Mouse (Mus musculus) adrenal gland, adult 2 months (tissue): Measurements from ENCODE around the gene Evc. TPM values are rescaled to one million over a fixed set of nuclear protein-coding genes. Genes with fewer than 3 reads are reported as not detected.
A peak's percentile ranks its signal among the peaks of the same experiment; 100 is the strongest.

Source experiments
- DNase-seq: peaks from one replicate; pipeline ENCODE4 v3.0.0; 2021
- long read RNA-seq: library from polyadenylated mRNA; stranded (forward); transcript quantifications from one replicate; pipeline ENCODE4 v2.0.0, GENCODE M21; 2021
- polyA plus RNA-seq: library from polyadenylated mRNA; depleted of rRNA; stranded (reverse); fragments of >200 nt; gene quantifications from 2 replicates; pipeline ENCODE4 v1.2.3, GENCODE M21; 2012; rRNA removed
- total RNA-seq, 2 experiments: library from RNA; stranded (reverse); gene quantifications; 2 replicates each; pipeline ENCODE4 v1.2.3; 2021

Evc gene
- total RNA-seq = 10 to 100 TPM in 1 of 2 experiments, 1 to 10 TPM in 1; 9.9 to 16.6 TPM
- 9.3 and 11.8 TPM in 2 replicates for polyA plus RNA-seq
- long read RNA-seq, partial matches to known transcripts = 2 of 8 reads
- long read RNA-seq, other reads (novel, unspliced or antisense) = 6 of 8 reads

DNA sequence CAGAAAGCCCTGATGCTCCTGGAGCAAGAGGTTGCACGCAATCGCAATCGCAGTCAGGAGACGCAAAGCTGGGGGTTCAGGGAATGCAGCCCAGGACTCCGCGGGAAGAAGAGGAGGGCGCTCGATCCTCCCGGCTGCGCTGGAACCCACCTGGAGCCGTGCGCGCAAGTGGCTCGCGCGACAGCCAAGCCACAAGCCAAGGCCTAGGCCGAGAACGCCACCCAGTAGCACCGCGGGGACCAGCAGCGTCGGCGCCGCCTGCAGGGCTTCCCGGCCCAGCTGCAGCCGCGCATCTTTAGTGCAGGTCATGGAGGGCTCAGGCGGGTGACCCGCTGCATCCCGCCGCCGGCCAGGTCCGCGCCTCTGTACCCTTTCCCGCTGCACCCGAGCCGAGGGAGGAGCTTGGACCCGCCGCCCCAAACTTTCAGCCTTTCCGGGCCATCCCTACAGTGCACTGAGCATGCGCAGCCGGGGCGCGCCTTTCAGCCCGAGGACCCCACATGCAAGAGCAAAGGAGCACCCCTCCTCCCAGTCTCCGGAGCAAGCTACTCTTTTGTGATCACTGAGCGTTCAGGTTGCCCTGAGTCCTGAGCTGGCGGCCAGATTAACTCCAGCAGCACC lies at the start of gene Evc:
TSS of gene Evc (minus strand) at position 410 of the 621 bp plus-strand sequence.
- peak; percentile 82 for DNase-seq

DNA sequence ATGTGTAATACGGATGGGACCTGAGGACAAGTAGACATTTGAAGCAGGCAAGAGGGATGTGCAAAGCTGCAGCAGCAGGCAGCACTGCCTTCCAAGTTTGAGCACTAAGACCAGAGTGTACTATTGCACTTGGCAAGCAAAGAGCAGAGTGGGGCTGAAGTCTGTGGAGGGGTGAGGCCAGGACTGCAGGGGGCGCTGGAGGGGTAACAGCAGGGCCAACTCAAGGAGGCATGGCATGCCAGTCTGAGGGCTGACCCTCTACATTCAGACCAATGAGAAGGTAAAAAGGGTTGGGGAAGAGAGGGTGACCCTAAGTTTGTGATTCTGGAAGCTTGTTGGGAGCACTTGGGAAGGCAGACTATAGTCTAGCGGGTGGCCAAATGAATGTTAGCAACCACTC lies 46.9 kb upstream of the Evc start:
- peak; percentile 15 for DNase-seq

DNA sequence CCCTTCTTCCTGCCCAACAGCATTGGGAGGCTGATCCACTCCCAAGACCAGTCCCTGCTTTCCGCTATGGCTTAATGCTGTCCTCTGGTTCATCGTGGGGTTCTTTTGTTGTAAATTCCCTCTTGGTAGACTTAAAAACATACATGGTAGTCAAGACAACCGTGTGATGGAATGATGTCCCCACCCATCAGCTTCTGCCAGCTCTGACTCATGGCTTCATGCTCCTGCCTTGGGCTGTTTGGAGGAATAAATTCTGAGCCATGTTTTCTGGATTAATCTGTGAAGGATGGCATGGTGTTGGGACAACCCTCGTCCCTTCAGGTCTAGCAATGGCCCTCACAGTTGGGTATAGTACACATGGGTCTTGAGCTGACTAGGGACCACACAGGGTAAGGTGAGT lies 43.9 kb upstream of the Evc start:
- no peak for DNase-seq

DNA sequence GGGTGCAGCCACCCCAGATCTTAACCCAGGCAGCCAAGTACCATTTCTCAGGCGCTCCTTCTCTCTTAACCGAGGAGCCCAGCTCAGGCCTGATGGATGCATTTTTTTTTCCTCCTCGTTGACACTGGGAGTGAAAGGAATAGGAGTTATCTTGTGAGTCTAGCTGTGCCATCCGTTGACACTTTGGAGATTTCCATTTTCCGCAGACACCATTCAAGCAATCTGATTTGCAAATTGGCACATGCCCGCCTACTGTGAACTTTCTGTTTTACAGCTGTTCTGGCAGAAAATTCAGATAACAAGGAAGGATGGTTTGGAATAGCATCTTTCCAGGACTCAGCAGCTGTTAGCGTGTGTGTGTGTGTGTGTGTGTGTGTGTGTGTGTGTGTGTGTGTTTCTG lies 40.7 kb upstream of the Evc start:
- DNase-seq = no peak

DNA sequence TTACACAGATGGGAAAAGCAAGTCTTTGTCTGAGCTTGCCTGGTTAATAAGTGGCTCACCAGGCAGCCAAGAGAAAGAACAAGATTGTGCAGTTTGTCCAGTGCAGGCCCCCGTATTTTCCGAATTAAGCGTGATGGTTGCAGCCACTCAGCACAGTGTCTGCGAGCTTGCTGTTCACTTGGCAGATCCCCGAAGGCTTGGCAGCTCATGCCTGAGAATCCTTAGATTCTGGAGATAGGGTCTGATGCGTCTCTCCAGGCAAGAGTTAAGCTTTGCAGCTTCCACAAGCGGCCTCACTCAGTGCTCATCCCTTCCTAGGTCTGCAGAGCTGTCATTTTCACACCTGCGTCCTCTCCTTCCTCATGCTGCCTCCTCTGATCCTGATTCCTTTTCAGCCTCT lies 32.1 kb upstream of the Evc start:
- no peak for DNase-seq

DNA sequence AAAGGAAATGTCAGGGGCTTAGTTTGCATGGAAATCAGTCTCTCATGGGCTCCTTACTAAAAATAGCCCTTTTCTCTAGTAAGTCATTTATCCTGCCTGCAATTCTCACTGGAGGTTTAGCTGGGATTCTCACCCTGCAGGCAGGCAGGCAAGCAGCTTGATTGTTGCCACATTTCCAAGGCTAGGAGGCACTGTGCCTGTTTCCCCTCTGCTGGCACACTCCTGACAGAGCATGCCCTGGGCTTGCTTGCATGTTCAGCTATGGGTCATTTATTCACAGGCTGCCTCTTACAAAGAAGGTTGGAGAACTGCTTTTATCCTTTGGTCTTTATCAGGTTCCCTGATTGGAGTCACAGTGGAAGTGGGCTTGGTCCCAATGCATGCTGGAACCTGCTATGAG lies 29.1 kb upstream of the Evc start:
- peak; percentile 6 for DNase-seq

DNA sequence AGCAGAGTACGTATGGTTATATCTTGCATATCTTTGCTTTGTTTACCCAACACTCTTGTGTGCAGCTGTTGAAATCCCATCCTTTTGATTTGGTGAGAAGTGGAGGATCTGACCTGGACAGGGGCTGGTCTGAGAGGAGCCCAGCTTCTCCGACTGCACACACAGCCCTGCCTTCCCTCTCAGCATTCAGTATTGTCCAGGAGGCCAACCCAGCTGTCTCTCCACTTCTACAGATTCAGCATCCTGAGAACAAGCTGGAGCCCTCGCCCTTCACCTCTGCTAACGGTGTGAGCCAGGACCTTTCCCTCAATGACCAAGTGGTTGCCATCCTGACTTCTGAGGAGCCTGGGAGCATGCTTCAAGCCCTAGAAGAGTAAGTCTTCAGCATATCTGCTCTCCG lies 26.6 kb upstream of the Evc start:
- no peak for DNase-seq

DNA sequence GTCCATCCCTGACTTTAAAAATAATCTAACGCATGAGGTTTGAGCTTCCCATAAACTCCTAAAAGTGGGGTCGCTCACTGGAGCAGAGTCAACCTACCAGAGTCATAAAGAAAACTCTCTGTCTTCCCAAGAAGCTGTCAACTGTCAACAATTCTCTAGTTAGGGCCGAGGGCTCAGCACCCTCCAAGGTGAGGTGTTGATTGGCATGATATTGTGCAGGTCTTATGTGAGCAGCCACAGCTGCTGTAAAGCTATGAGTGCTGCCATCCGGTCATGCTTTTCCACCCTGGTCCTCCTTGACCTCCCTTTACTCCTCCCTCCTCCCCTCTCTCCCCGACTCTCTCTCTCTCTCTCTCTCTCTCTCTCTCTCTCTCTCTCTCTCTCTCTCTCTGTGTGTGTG lies 25.9 kb upstream of the Evc start:
- no peak for DNase-seq

DNA sequence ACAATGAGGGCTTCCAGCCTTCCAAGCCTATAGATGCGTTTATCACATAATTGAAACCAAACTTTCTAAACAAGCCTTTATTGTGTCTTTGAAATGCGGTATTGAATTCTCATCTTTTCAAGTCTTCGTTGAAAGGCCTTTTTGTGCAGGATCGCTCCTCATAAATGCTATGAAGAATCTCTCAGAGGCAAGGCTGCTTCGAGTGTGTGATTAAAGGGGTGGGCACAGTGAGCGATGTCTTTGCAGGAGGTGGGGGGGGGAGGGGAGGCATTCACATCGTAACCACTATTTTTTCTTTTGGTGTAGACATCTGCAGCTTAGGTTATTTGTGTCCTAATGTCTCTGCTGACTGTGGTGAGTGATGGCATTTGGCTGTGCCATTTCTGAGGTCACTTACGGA lies 19.3 kb upstream of the Evc start:
- no peak for DNase-seq

DNA sequence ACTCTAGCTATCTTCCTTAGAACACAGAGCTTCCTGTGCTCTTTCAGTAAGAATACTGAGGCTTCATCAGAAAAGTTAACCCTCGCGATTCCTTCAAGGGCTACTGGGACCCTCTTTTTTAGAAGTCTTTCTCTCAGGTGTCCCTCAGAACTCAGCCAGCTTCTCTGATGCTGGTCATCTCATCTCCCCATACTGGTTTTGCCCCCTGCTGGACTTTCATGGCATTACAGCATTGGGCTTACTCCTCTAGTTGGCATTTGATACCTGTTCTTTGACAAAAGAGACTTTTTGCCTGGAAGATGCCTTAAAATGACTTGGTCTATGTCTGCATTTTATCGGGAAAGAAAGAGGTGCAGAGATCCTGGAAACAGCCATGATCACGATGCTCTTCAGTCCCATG lies 17.7 kb upstream of the Evc start:
- DNase-seq = peak; percentile 53

DNA sequence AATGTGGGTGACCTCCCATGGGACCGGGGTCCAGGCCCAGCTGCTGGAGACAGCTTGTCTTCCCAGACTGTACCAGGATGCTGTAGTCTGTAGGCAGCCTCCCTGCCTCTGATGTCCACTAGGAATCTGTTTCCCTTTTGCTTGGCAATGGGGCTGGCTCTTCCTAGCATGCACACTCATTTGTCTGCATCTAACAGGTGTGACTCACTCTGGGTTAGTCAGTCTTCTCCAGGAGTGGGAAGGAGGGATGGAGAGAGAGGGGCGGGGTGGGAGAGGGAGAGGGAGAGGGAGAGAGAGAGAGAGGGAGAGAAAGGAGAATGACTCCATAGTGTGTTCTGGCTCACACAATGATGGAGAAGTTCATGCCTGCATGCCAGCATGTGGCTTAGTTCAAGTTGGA lies 15.1 kb upstream of the Evc start:
- DNase-seq = no peak

DNA sequence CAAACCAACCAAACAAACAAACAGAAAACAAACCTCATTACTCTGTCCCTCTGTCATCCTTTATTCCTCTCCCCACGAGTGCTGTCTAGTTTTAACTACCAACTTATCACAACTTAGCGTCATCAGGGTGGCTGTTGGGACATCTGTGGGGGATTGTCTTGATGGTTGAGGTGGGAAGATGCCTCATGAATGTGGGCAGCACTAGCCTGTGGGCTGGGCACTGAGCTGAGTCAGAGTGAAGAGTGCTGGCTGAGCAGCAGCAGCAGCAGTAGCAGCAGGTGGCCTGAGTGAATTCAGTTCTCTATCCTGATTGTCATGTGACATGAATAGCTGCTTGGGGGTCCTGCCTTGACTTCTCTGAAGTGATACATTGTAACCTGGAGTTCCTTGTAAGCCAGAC lies 7.3 kb upstream of the Evc start:
- DNase-seq = no peak

DNA sequence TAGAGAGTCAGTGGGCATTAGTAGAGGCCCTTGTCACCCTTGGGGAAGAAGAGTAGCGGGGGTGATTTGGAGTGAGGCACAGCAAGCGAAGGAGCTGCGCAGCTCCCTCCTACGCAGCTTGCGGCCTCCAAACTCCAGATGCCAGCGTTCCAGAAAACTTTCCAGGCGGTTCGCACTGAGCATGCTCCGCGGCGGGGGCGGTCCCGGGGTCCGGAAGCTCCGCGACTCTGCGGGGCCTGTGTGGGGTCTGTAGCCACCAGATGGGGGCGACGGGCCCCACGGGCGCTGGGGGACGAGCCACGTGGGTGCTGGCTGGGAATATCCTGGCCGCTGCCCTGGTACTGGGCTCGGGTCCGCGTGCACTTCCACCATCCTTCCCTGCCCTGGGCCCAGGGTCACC lies 1.6 kb upstream of the Evc start, which contains the start of gene Evc2:
TSS of gene Evc2 (plus strand) at position 212 of the 400 bp plus-strand sequence.
- DNase-seq = peak; percentile 89

DNA sequence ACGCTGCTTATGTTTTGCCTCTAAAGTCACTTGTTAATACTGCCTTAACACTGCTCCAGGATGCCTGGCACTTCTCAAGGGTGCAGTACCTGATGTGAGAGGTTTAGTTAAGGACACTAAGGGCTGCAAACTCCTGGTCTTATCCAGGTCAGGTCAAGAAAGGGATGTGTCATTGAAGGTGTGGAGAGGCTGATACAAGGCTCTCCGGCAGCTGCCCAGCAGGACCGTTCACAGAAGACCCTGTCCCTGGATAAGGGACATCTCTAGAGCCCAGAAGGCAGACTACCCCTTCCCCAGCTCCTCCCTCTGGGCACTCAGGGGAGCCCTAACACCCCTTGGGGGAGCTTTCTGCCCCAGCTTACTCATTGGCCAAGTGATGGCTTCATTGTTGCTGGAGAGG lies 1.0 kb upstream of the Evc start:
- no peak for DNase-seq

DNA sequence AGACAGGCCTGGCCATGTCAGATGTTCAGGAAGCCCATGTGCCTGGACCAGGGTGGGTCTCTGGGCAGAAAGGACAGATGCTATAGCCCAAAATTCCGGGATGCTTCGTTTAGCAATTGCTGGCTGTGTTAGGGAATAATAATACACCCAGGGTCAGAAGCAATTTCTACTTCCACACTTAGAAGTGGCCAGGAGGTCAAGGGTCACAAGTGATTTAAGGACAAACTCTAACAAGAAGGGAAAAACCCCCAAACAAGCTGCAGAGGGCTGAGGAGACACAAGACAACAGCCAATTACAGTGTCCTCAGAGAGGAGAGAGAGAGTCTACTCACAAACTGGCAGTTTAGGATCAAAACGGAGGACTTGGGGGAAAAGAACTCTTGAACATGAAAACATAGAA lies 1.6 kb downstream of the Evc start:
- no peak for DNase-seq

DNA sequence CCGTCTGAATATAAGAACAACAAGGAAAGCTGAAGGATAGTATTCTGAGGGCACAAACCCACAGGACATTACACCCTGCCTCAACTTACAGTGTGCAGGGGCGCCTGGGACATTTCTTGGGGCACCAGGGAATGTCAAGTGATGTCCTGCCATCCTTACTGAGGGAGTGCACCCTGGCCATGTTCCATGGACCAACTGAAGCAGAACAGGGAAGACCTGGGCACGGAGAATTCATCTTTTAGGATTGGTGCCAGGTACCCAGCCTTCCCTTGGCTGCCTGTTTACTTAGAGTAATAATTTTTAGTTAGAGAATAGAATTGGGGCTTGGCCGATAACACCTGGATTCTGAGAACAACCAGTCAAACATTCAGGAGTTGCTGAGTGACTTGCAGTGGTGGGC lies 4.6 kb downstream of the Evc start:
- DNase-seq = no peak

DNA sequence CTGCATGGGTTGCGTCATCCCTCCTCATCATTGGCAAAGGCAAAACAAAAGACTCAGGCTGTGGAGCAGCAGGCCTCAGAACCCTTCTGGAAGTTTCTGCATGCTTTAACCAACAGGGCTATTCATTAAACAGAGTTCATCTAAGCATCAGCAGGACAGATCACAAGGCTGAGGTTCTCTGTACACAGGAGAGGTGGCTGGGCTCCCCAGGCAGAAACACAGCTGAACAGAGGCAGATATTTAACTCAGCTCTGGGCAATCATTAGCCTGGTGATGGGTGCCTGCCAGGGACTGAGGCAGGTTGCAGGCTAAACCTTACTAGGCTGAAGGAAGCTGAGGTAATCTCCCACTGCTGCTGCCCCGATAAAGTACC lies 5.6 kb downstream of the Evc start:
- DNase-seq = no peak

DNA sequence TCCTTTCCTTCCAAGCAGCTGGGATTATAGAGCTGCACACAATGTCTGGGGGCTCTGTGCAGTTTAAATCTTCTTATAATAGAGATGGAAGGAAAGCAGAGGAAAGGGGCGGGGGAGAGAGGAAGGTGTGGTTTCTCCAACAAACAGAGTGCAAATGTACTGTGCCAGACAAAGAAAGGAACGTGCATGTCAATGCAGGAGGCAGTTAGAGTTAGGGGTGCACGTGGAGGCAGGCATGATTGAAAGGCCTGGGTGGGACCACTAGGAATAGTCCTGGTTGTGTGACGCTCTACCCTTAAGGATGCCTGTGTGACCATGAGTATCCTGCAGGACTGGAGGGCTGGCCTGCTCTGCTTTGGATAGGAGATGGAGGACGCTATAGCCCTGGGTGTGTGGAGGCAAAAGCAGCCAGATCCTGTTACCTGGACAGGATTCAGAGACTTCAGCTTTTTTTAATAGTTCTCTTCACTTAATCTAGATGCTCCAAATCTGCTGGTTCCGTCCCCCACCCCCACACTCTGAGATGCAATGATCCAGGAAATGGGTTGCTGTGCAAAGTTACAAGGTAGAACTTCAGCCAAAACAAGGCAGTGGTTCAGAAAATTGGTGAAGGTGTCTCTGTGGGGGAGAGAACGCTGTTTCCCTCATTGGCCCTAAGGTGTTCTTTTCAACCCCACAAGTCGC lies 6.1 kb downstream of the Evc start:
- DNase-seq = no peak

DNA sequence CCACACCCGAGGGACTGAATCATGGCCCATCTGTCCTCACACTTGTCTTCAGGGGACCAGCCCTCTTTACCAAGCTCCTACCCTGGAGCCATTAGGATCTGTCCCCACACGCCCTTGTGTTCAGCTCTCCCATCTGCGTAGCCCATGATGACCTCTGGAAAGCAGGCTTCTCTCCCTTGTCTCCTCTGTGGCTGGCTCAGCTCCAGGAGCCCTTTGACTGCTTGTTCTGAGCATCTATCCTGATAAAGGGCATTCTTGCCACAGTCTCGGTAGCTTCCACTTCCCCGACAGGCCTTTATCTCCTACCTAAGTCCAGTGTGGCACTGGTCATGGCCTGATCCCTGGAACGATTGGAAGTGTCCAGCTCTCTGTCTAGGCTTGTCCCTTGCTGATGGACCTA lies 10.0 kb downstream of the Evc start:
- DNase-seq = no peak

DNA sequence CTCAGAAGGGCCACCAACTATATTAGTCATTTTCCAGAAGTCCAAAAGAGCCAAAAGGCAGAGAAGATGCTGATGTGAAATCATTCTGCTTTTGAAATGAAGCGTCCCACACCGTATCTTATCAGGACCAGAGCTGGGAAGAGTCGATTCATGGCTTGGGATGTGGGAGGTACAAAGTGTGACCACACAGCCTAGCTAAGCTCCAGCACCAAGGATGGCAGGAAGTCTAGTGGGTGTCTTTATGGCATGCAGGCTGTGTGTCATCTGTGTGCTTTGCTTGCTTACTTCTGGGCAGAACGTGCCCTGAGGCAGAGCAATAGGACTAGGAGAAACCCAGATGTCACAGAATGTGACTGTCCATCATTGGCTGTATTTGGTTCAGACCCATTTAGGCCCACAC lies 15.9 kb downstream of the Evc start:
- no peak for DNase-seq

DNA sequence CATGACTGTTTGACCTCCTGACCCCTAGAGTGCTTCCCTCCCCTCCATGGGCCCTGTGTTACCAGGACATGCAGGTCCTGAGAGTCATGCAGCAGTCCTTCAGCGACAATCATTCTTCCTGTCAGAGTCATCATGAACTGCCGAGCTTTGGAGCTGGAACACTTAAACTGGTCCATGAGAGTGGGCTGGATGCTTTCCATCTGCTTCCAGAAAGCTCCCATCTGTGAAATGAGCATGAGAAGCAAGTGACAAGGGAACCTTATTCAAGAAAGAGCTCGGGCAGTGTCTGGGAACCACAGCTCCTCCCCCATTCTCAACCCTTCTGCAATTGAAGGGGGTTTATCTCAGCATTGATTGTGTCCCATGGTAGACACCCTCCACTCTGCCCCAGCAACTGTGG lies 16.5 kb downstream of the Evc start:
- DNase-seq = no peak

DNA sequence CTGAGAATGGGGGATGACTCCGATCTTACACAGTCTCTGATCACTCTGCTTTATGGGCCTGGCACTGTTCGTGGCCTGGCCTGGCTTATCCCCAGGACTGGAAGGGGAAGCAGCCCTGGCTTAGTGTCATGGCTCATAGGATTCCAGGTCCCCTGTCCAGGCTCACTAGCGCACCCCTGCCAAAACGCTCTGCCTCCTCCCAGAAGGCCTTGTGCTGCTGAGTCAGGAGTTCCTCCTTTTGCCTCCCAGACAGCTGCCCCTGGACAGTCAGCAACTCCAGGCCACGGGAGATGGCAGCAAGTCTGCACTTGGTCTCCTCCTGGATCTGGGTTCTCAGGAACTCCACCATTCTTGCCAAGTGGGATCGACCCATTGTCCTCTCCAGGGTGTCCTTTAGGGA lies 18.0 kb downstream of the Evc start:
- DNase-seq = no peak

DNA sequence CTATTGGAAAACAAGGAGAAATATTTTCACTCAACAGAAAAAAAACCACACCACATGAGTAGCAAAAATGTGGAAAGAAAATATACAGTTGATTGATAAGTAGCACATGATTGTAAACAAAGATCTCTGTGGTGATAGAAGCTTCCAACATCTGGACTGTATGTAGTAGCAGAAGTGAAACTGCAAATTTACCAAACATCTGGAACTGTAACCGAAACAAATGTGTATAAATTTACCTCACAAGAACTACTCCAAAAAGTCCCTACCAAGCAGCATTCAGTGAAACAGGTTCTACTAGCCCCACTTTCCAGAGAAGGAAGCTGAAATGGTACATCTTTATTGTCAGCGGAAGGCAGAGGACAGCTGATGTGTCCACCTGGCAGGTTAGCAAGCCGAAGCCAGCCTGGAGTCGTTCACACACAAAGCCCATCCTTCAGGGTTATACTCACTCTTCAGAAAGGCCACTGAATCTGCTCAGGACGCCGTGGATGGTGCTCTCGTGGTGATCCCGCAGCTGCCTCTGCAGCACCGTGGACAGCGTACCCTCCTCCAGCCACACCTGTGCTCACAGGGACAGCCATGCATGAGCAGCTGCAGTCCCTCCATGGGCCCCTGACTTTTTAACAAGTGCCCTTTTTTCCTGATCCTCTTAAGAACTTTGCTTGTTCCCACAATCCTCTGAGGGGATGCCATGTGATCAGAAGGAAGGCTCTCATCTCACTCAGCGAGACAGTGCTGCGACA lies 23.5 kb downstream of the Evc start:
- DNase-seq = no peak
